Mouse (Mus musculus) myocyte (in vitro differentiated cells): Measurements from ENCODE around the gene Fam20c. TPM values are rescaled to one million over a fixed set of nuclear protein-coding genes. Genes with fewer than 3 reads are reported as not detected.

Source experiments
- H3K27me3 ChIP-seq: one replicate; pipeline ENCODE4 v1.6.1; 2011; ENCODE audit not compliant: control insufficient read depth, insufficient read depth, insufficient read length
- H3K36me3 ChIP-seq: one replicate; pipeline ENCODE4 v1.6.1; 2011; ENCODE audit not compliant: control insufficient read depth, insufficient read depth
- H3K4me2 ChIP-seq: one replicate; pipeline ENCODE4 v1.6.1; 2011; ENCODE audit warnings: low read depth, control low read depth
- H3K4me3 ChIP-seq: one replicate; pipeline ENCODE4 v1.5.1; 2011; ENCODE audit warnings: mild to moderate bottlenecking, control low read depth, moderate library complexity
- H3K79me2 ChIP-seq: one replicate; pipeline ENCODE4 v1.6.1; 2011; ENCODE audit not compliant: control insufficient read depth, insufficient read depth
- H3ac ChIP-seq: one replicate; pipeline ENCODE4 v1.6.1; 2011; ENCODE audit not compliant: control insufficient read depth, insufficient read length
- CEBPB ChIP-seq: IDR thresholded peaks from 2 replicates; pipeline ENCODE4 v1.6.1; 2011; ENCODE audit warnings: mild to moderate bottlenecking, moderate library complexity; ENCODE audit not compliant: poor library complexity, insufficient read depth, severe bottlenecking
- E2F4 ChIP-seq: IDR thresholded peaks from one replicate; pipeline ENCODE4 v1.6.1; 2011; ENCODE audit warnings: mild to moderate bottlenecking, control low read depth, moderate library complexity; ENCODE audit not compliant: insufficient read depth
- MAX ChIP-seq: IDR thresholded peaks from one replicate; pipeline ENCODE4 v1.6.1; 2011; ENCODE audit warnings: low read depth, mild to moderate bottlenecking, control low read depth
- MYOD1 ChIP-seq, 3 experiments: IDR thresholded peaks; one replicate each; pipeline ENCODE4 v1.6.1; 2011; ENCODE audit warnings: control low read depth in 2 of 3, low read depth in 2 of 3, mild to moderate bottlenecking in 2 of 3, moderate library complexity in 1 of 3; ENCODE audit not compliant: insufficient read length in 2 of 3, control insufficient read depth in 1 of 3
- MYOG ChIP-seq, 3 experiments: IDR thresholded peaks; one replicate each; pipeline ENCODE4 v1.6.1; 2011; ENCODE audit warnings: control low read depth in 2 of 3, low read depth in 2 of 3, mild to moderate bottlenecking in 2 of 3; ENCODE audit not compliant: insufficient read length in 2 of 3, control insufficient read depth in 1 of 3, insufficient read depth in 1 of 3
- POLR2A ChIP-seq: IDR thresholded peaks from one replicate; pipeline ENCODE4 v1.6.1; 2011; ENCODE audit warnings: low read depth, mild to moderate bottlenecking, control low read depth, moderate library complexity; ENCODE audit not compliant: insufficient read length
- POLR2AphosphoS2 ChIP-seq: IDR thresholded peaks from one replicate; pipeline ENCODE4 v1.6.1; 2011; ENCODE audit warnings: low read depth, control low read depth; ENCODE audit not compliant: insufficient read length
- REST ChIP-seq: IDR thresholded peaks from one replicate; pipeline ENCODE4 v1.6.1; 2011; ENCODE audit warnings: mild to moderate bottlenecking, control low read depth, moderate library complexity; ENCODE audit not compliant: insufficient read depth, insufficient read length
- SRF ChIP-seq: IDR thresholded peaks from one replicate; pipeline ENCODE4 v1.6.1; 2011; ENCODE audit warnings: low read depth; ENCODE audit not compliant: control insufficient read depth, insufficient read length
- TCF12 ChIP-seq: IDR thresholded peaks from one replicate; pipeline ENCODE4 v1.6.1; 2011; ENCODE audit warnings: mild to moderate bottlenecking, control low read depth; ENCODE audit not compliant: poor library complexity, insufficient read depth, severe bottlenecking
- TCF3 ChIP-seq: IDR thresholded peaks from one replicate; pipeline ENCODE4 v1.6.1; 2011; ENCODE audit warnings: low read depth, control low read depth; ENCODE audit not compliant: insufficient read length
- USF1 ChIP-seq: IDR thresholded peaks from one replicate; pipeline ENCODE4 v1.6.1; 2011; ENCODE audit warnings: low read depth, mild to moderate bottlenecking, control low read depth, moderate library complexity
- polyA plus RNA-seq: library from polyadenylated mRNA; unstranded; fragments of >200 nt; fragmentation: generic; extraction: Trizol; gene quantifications from one replicate; pipeline ENCODE4 v1.2.1, GENCODE M21; 2012; ENCODE audit warnings: missing spikeins

Fam20c gene
- polyA plus RNA-seq, 1 experiment = 37.5 TPM

- peaks cover 30% of the 10 kb centered on the region for H3K79me2 ChIP-seq
- H3K4me2 ChIP-seq = peak overlapping the region; percentile 84
- TF ChIP-seq CEBPB (no peak), E2F4 (no peak), MYOD1 (IDR thresholded peaks at IDR 0.05; ENCODE audit: control insufficient read depth in 1 of 3, insufficient read length in 2 of 3, low read depth in 2 of 3) (peak in 1 of 3 experiments; percentile 4), TCF3 (no peak), USF1 (no peak), POLR2A (peak; percentile 28), MAX (no peak), TCF12 (no peak), REST (no peak), MYOG (IDR thresholded peaks at IDR 0.05; ENCODE audit: control insufficient read depth in 1 of 3, insufficient read depth in 1 of 3, insufficient read length in 2 of 3, low read depth in 2 of 3) (peak in 1 of 3 experiments; percentile 47), POLR2AphosphoS2 (no peak), SRF (no peak)
- peak overlapping the region; percentile 83 for H3ac ChIP-seq
- peak overlapping the region; percentile 66 for H3K4me3 ChIP-seq
- H3K36me3 ChIP-seq = peaks cover 5% of the 10 kb centered on the region
- H3K27me3 ChIP-seq = no peaks in the 10 kb centered on the region
Observed at GRCm38 (mm10) chr5:138755453-138756301, 1.4 kb downstream of the Fam20c start.

- no peak for TF ChIP-seq REST
- TF ChIP-seq USF1 = no peak
- TF ChIP-seq TCF3 = no peak
- no peak for TF ChIP-seq MYOD1 (IDR thresholded peaks at IDR 0.05; ENCODE audit: control insufficient read depth in 1 of 3, insufficient read length in 2 of 3, low read depth in 2 of 3)
- no peak for TF ChIP-seq POLR2A
- TF ChIP-seq MYOG (IDR thresholded peaks at IDR 0.05; ENCODE audit: control insufficient read depth in 1 of 3, insufficient read depth in 1 of 3, insufficient read length in 2 of 3, low read depth in 2 of 3) = no peak
- no peak for TF ChIP-seq MAX
- no peak for TF ChIP-seq POLR2AphosphoS2
- TF ChIP-seq E2F4 = no peak
- no peak for TF ChIP-seq CEBPB
- no peak for TF ChIP-seq TCF12
- no peak for TF ChIP-seq SRF
- peak overlapping the region; percentile 84 for H3K4me2 ChIP-seq
- H3K4me3 ChIP-seq = peak overlapping the region; percentile 66
- peaks cover 5% of the 10 kb centered on the region for H3K36me3 ChIP-seq
- H3ac ChIP-seq = peak overlapping the region; percentile 83
- H3K27me3 ChIP-seq = no peaks in the 10 kb centered on the region
- peaks cover 34% of the 10 kb centered on the region for H3K79me2 ChIP-seq
Observed at GRCm38 (mm10) chr5:138756311-138757085, 2.2 kb downstream of the Fam20c start.

DNA sequence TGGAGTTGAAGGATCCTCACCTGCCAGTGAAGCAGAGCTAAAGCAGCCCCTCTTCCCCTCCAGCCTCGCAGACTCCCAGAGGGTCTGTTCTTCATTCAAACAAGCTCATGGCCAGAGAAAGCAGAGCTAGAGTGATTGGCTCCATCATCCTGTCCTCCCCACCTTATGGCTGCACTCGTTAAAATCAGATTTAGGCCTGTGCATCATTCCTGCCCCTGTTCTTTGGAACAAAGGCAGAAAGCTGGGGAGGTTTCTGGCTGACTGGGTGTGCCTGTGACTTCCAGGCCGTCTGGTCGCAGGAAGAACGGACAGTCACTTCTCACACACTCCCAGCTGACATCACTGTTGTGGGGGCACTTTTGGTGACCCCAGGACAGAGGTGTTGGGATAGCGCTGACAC lies 2.8 kb downstream of the Fam20c start:
- H3K36me3 ChIP-seq = peaks cover 10% of the 10 kb centered on the region
- peak overlapping the region; percentile 84 for H3K4me2 ChIP-seq
- H3ac ChIP-seq = no peak overlapping the region
- peaks cover 34% of the 10 kb centered on the region for H3K79me2 ChIP-seq
- peak overlapping the region; percentile 66 for H3K4me3 ChIP-seq
- TF ChIP-seq POLR2A (no peak), SRF (no peak), MYOG (IDR thresholded peaks at IDR 0.05; ENCODE audit: control insufficient read depth in 1 of 3, insufficient read depth in 1 of 3, insufficient read length in 2 of 3, low read depth in 2 of 3) (no peak), E2F4 (no peak), POLR2AphosphoS2 (no peak), MYOD1 (IDR thresholded peaks at IDR 0.05; ENCODE audit: control insufficient read depth in 1 of 3, insufficient read length in 2 of 3, low read depth in 2 of 3) (no peak), USF1 (no peak), MAX (no peak), REST (no peak), CEBPB (no peak), TCF3 (no peak), TCF12 (no peak)
- no peaks in the 10 kb centered on the region for H3K27me3 ChIP-seq

DNA sequence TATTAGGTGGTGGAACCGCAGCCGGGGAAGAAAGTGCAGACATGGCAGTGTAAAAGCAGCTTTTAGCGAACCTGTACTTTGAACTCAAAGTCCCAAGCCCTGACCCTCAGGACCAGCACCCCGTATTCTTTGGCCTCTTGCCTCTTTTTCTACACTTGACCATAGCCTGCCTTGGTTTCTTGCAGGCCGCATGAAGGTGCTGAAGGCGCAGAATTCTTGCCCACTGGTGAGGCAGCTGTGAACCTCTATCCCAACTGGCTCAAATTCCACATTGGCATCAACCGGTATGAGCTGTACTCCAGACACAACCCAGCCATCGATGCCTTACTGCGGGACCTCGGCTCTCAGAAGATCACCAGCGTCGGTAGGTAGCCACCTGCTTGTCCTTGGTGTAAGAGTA lies 3.3 kb downstream of the Fam20c start:
- Histone ChIP-seq H3ac (no peak overlapping the region), H3K27me3 (no peaks in the 10 kb centered on the region), H3K4me3 (peak overlapping the region; percentile 66), H3K36me3 (peaks cover 11% of the 10 kb centered on the region), H3K79me2 (peaks cover 34% of the 10 kb centered on the region), H3K4me2 (peak overlapping the region; percentile 84)
- no peak for TF ChIP-seq MYOD1 (IDR thresholded peaks at IDR 0.05; ENCODE audit: control insufficient read depth in 1 of 3, insufficient read length in 2 of 3, low read depth in 2 of 3)
- no peak for TF ChIP-seq POLR2A
- no peak for TF ChIP-seq POLR2AphosphoS2
- TF ChIP-seq MAX = no peak
- TF ChIP-seq SRF = no peak
- TF ChIP-seq TCF3 = no peak
- no peak for TF ChIP-seq REST
- no peak for TF ChIP-seq USF1
- no peak for TF ChIP-seq TCF12
- no peak for TF ChIP-seq CEBPB
- TF ChIP-seq MYOG (IDR thresholded peaks at IDR 0.05; ENCODE audit: control insufficient read depth in 1 of 3, insufficient read depth in 1 of 3, insufficient read length in 2 of 3, low read depth in 2 of 3) = no peak
- TF ChIP-seq E2F4 = no peak
